Mouse (Mus musculus): Measurements from ENCODE around the gene Lrguk. TPM values are rescaled to one million over a fixed set of nuclear protein-coding genes. Genes with fewer than 3 reads are reported as not detected.
A peak's percentile ranks its signal among the peaks of the same experiment; 100 is the strongest.

Gene Lrguk
- total RNA-seq, 2 experiments from 2014 or later, result 1.7 to 2.0 TPM

GRCm38 (mm10) chr6:34173251-34173650 lies 144.0 kb downstream of the Lrguk start:
- DNase-seq (ENCODE audit: low spot score in 2 of 2), result no peak

- no peak for DNase-seq (ENCODE audit: low spot score in 2 of 2)
These were observed 145.5 kb downstream of the Lrguk start for GRCm38 (mm10) chr6:34174715-34175114.

GRCm38 (mm10) chr6:34176111-34176863 lies 147.0 kb downstream of the Lrguk start:
- DNase-seq (ENCODE audit: low spot score in 2 of 2), result no peak

- DNase-seq (ENCODE audit: low spot score in 2 of 2), result peak; percentile 51 to 76
These were observed 147.6 kb downstream of the Lrguk start, which contains the start of gene Slc35b4 for GRCm38 (mm10) chr6:34176864-34177247. Gene Slc35b4, minus strand, starts transcription at chr6:34177111.

GRCm38 (mm10) chr6:34179007-34179406 lies 149.8 kb downstream of the Lrguk start:
- no peak for DNase-seq (ENCODE audit: low spot score in 2 of 2)

GRCm38 (mm10) chr6:34179911-34180310 lies 150.7 kb downstream of the Lrguk start:
- no peak for DNase-seq (ENCODE audit: low spot score in 2 of 2)

GRCm38 (mm10) chr6:34181961-34182360 lies 152.7 kb downstream of the Lrguk start:
- no peak for DNase-seq (ENCODE audit: low spot score in 2 of 2)

GRCm38 (mm10) chr6:34183326-34183725 lies 154.1 kb downstream of the Lrguk start:
- DNase-seq (ENCODE audit: low spot score in 2 of 2), result no peak

Other genes with a start within 250 kb of the Lrguk start
- 10 to 100 TPM; 26.9 to 35.9 TPM for gene Slc35b4, start 147.7 kb downstream of the Lrguk start, total RNA-seq (2021)

Measured in adrenal gland, postnatal 4 days (tissue).